8 mouse cellular contexts compared by ENCODE assay signal in the genomic region with DNA sequence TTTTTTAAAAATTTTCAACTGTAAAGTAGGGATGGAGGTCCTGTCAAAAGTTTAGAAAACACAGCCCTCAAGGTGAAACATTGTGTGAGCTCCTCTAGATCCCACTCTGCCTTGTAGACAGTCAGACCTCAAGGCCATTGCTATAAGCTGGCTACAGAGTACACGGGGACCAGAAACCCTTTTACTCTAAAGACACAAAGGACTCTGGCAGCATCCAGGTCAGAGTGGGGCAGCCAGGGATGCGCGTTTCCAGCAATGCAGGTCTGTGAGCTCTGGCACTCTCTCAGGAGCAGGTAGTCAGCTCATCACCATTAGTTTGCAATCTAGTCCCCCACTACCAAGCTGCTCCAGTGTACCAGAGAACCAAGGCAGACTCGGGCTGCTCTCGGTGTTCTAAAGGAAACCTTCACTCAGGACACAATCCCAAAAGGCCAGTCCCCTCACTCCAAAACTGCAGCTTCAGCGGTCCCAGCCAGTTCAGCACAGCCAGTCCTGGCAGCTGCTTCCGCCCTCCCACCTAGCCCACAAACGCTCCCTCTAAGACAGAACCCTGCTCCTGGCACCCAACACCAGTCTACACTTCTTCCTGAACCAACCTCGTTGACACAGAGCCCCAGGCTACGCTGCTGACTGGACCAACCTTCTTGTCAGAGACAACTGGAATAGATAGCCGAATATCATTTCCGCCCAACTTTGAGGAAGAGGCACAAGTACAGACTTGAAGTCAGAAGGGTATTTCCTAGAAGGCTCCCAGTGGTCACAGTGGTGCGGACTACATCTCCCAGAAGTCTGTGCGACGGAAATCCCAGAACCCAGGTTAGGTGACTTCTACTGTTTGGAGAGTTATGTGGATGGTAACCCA. TPM values are rescaled to one million over a fixed set of nuclear protein-coding genes. Genes with fewer than 3 reads are reported as not detected.
DNase-seq lines count a peak whose midpoint lies in the region; ATAC-seq and TF ChIP-seq lines count a peak whose summit lies in the region.
"Not testable (repeated sequence)": the region's sequence is repeated elsewhere in the genome, so short reads cannot be mapped to it uniquely, and the experiment has no call there.

A gene (minus strand): TSS at position 684 of the 862 bp plus-strand sequence.
A gene (minus strand): TSS at position 761 of the 862 bp plus-strand sequence.

- dilution Hi-C loops in CH12.LX (cut with MboI; ENCODE audit: extremely low pct_ligation_motif_present, extremely low pct_unique_long_range_greater_than_20kb, low sequenced_read_pairs), result not testable (repeated sequence)

- H3K27ac ChIP-seq in CH12.LX (ENCODE audit: insufficient read depth, low read depth), result peak within 1 kb of the TSS; percentile 73
- not testable (repeated sequence) for H3K27ac ChIP-seq in forebrain, embryonic 16.5 days (ENCODE audit: low read length); liver, postnatal 0 days (ENCODE audit: low read depth); neural tube, embryonic 12.5 days; testis, adult 2 months (ENCODE audit: control insufficient read depth, insufficient read depth, low read depth, low read length)

- H3K9me3 ChIP-seq in CH12.LX (replicated peaks; ENCODE audit: low read length); forebrain, embryonic 16.5 days (ENCODE audit: control insufficient read depth, low read length); liver, postnatal 0 days (ENCODE audit: low read length); neural tube, embryonic 12.5 days: not testable (repeated sequence)

- DNase-seq in CH12.LX (ENCODE audit: extremely low read depth), result peak; percentile 88
- peak; percentile 79 for DNase-seq in c-Kit-positive CD71-positive TER-119-positive erythroid progenitor cells, embryonic 14.5 days (ENCODE audit: low spot score)
- DNase-seq in heart, postnatal 25 days (ENCODE audit: low spot score), result peak; percentile 53
- peak; percentile 74 for DNase-seq in large intestine, adult 2 months (ENCODE audit: low read depth, low spot score)
- peak; percentile 73 for DNase-seq in liver, postnatal 0 days

- not testable (repeated sequence) for TF ChIP-seq RAD21 in CH12.LX (IDR thresholded peaks at IDR 0.05; ENCODE audit: low read depth, low read length)

- intact Hi-C loops in heart, postnatal 25 days (cut with DNase I), result not testable (repeated sequence)

- peak within 1 kb of the TSS; percentile 86 for H3K9ac ChIP-seq in CH12.LX (ENCODE audit: insufficient read depth, low read depth)
- H3K9ac ChIP-seq in forebrain, embryonic 16.5 days (replicated peaks; ENCODE audit: low read depth, low read length), result peak within 1 kb of the TSS; percentile 37; the same call in 1 of the 2 replicates
- H3K9ac ChIP-seq in liver, postnatal 0 days (replicated peaks), result peak within 1 kb of the TSS; percentile 58
- not testable (repeated sequence) for H3K9ac ChIP-seq in neural tube, embryonic 12.5 days

- H3K4me2 ChIP-seq in CH12.LX (ENCODE audit: insufficient read depth, low read depth, poor library complexity, severe bottlenecking), result peak within 1 kb of the TSS; percentile 90
- peak within 1 kb of the TSS; percentile 62 for H3K4me2 ChIP-seq in forebrain, embryonic 16.5 days (ENCODE audit: low read length)
- H3K4me2 ChIP-seq in liver, postnatal 0 days (ENCODE audit: low read depth, low read length), result peak within 1 kb of the TSS; percentile 73
- H3K4me2 ChIP-seq in neural tube, embryonic 12.5 days (replicated peaks), result peak within 1 kb of the TSS; percentile 53

- H3K4me1 ChIP-seq in CH12.LX (ENCODE audit: control insufficient read depth in 1 of 2, insufficient read depth in 2 of 2); forebrain, embryonic 16.5 days (replicated peaks; ENCODE audit: control insufficient read depth, insufficient read depth, low read length); liver, postnatal 0 days (ENCODE audit: insufficient read depth); neural tube, embryonic 12.5 days; testis, adult 2 months (ENCODE audit: control insufficient read depth, insufficient read depth, low read length): not testable (repeated sequence)

- 17% methylated on average over 13 of the region's 15 CpGs for WGBS in forebrain, embryonic 16.5 days
- whole genome bisulfite sequencing in large intestine, adult 2 months, result 10% methylated on average over 15 of the region's 15 CpGs
- WGBS in liver, postnatal 0 days (ENCODE audit: insufficient replicate concordance), result 7% methylated on average over 13 of the region's 15 CpGs
- WGBS in neural tube, embryonic 12.5 days, result 20% methylated on average over 14 of the region's 15 CpGs

- TF ChIP-seq EP300 in CH12.LX (IDR thresholded peaks at IDR 0.05; ENCODE audit: low read length); liver, postnatal 0 days (IDR thresholded peaks at IDR 0.05; ENCODE audit: low read depth): not testable (repeated sequence)

- peak; percentile 75 for TF ChIP-seq POLR2A in CH12.LX (IDR thresholded peaks at IDR 0.05; ENCODE audit: low read depth, low read length)
- not testable (repeated sequence) for TF ChIP-seq POLR2A in testis, adult 2 months (IDR thresholded peaks at IDR 0.05; ENCODE audit: control insufficient read depth, low read depth, low read length)

- peak; percentile 95 for ATAC-seq in forebrain, embryonic 16.5 days
- peak; percentile 94 for ATAC-seq in liver, postnatal 0 days
- ATAC-seq in neural tube, embryonic 12.5 days (ENCODE audit: low FRiP score, low read depth), result peak; percentile 97

- in situ Hi-C loops in CH12.LX (cut with MboI; ENCODE audit: low pct_ligation_motif_present, low pct_unique_long_range_greater_than_20kb, low sequenced_read_pairs), result not testable (repeated sequence)

- peaks cover 8 to 16% of the 10 kb centered on the region in 2 experiments for H3K36me3 ChIP-seq in CH12.LX (replicated peaks in 1 of 2; ENCODE audit: control insufficient read depth in 1 of 2, insufficient read depth in 1 of 2, low read length in 1 of 2)
- H3K36me3 ChIP-seq in forebrain, embryonic 16.5 days (ENCODE audit: control insufficient read depth, insufficient read depth); liver, postnatal 0 days (replicated peaks; ENCODE audit: insufficient read depth, low read length); neural tube, embryonic 12.5 days; testis, adult 2 months (ENCODE audit: control insufficient read depth, insufficient read depth, low read length): not testable (repeated sequence)

- H3K27me3 ChIP-seq in CH12.LX (replicated peaks); forebrain, embryonic 16.5 days (replicated peaks; ENCODE audit: control insufficient read depth, insufficient read depth, low read length); liver, postnatal 0 days (ENCODE audit: insufficient read depth, low read length); neural tube, embryonic 12.5 days (replicated peaks); testis, adult 2 months (ENCODE audit: control insufficient read depth, insufficient read depth, low read length): not testable (repeated sequence)

- not testable (repeated sequence) for TF ChIP-seq CTCF in CH12.LX (conservative IDR thresholded peaks at IDR 0.05 in 1 of 2, IDR thresholded peaks at IDR 0.05 in 1 of 2; ENCODE audit: low read depth in 2 of 2, low read length in 2 of 2); liver, postnatal 0 days (IDR thresholded peaks at IDR 0.05; ENCODE audit: low read depth); testis, adult 2 months (IDR thresholded peaks at IDR 0.05; ENCODE audit: control insufficient read depth, insufficient read depth, insufficient replicate concordance, low read depth, low read length)

- H3K4me3 ChIP-seq in CH12.LX (replicated peaks in 1 of 3; ENCODE audit: low read depth in 2 of 3, low read length in 2 of 3, poor library complexity in 1 of 3), result peak within 1 kb of the TSS; percentile 63 to 90 (median 90)
- peak within 1 kb of the TSS; percentile 42 for H3K4me3 ChIP-seq in forebrain, embryonic 16.5 days (replicated peaks; ENCODE audit: low read length)
- H3K4me3 ChIP-seq in liver, postnatal 0 days (ENCODE audit: low read depth, low read length), result peak within 1 kb of the TSS; percentile 52
- H3K4me3 ChIP-seq in neural tube, embryonic 12.5 days, result peak within 1 kb of the TSS; percentile 29
- peak within 1 kb of the TSS; percentile 85 for H3K4me3 ChIP-seq in testis, adult 2 months (ENCODE audit: control insufficient read depth, low read depth, low read length)

- not testable (repeated sequence) for H3K79me2 ChIP-seq in CH12.LX (replicated peaks; ENCODE audit: control insufficient read depth, extremely low read depth, insufficient read depth, poor library complexity, severe bottlenecking)

TF ChIP-seq in CH12.LX, 34 proteins besides CTCF, POLR2A, EP300 and RAD21 (continues in another document):
- TF ChIP-seq JUND (conservative IDR thresholded peaks at IDR 0.05; ENCODE audit: low read depth, low read length), result 0 out of 2 replicates have a peak, but pooled peaks have one; percentile 27

RNA-seq across cellular contexts. Expression of the first gene that starts in this region (rescaled TPM):
- total RNA-seq in CH12.LX (2012; rRNA removed), result 1.7 and 2.3 TPM in 2 replicates
- total RNA-seq in CH12.LX (2014; rRNA removed), result 0.61 and 1.1 TPM in 2 replicates
- polyA plus RNA-seq in CH12.LX (2012; ENCODE audit: insufficient read length, low read depth), result 1.8 TPM in 1 of 2 replicates, not detected in the other
- not detected in 2 replicates for polyA plus RNA-seq in forebrain, embryonic 16.5 days (2015; fragmentation: Nextera tagmentation; extraction: Ambion mirVana)
- total RNA-seq in heart, postnatal 25 days (2021), result 1 to 10 TPM in 1 of 2 experiments, under 1 TPM in 1; 0.70 to 2.1 TPM
- 0.25 TPM in 1 of 2 replicates, not detected in the other for polyA plus RNA-seq in large intestine, adult 2 months (2012; rRNA removed)
- 0.42 TPM in 1 of 2 replicates, not detected in the other for polyA plus RNA-seq in liver, postnatal 0 days (2015; fragmentation: Nextera tagmentation; extraction: Ambion mirVana)
- polyA plus RNA-seq in neural tube, embryonic 12.5 days (2016; fragmentation: Nextera tagmentation; extraction: Ambion mirVana), result not detected in 2 replicates
- polyA plus RNA-seq in testis, adult 2 months (2012; rRNA removed), result not detected in 2 replicates

RNA-seq across cellular contexts. Expression of the second gene that starts in this region (rescaled TPM):
- total RNA-seq in CH12.LX (2012; rRNA removed) (4.7 and 5.1 TPM in 2 replicates), CH12.LX (2014; rRNA removed) (7.4 and 8.0 TPM in 2 replicates)
- 2.4 and 3.6 TPM in 2 replicates for polyA plus RNA-seq in CH12.LX (2012; ENCODE audit: insufficient read length, low read depth)
- polyA plus RNA-seq in forebrain, embryonic 16.5 days (2015; fragmentation: Nextera tagmentation; extraction: Ambion mirVana), result 0.61 and 0.80 TPM in 2 replicates
- total RNA-seq in heart, postnatal 25 days (2021), result 1 to 10 TPM in 1 of 2 experiments, under 1 TPM in 1; 0.88 to 1.2 TPM
- 0.27 and 0.31 TPM in 2 replicates for polyA plus RNA-seq in large intestine, adult 2 months (2012; rRNA removed)
- polyA plus RNA-seq in liver, postnatal 0 days (2015; fragmentation: Nextera tagmentation; extraction: Ambion mirVana), result 0.41 and 0.58 TPM in 2 replicates
- 0.82 and 1.1 TPM in 2 replicates for polyA plus RNA-seq in neural tube, embryonic 12.5 days (2016; fragmentation: Nextera tagmentation; extraction: Ambion mirVana)
- polyA plus RNA-seq in testis, adult 2 months (2012; rRNA removed), result 0.06 and 0.09 TPM in 2 replicates

Comparison
In these comparisons a context has a peak if more than half of its experiments do, and no peak if none do; other contexts are left out.
1. Peak in ATAC-seq, H3K4me3 ChIP-seq, H3K9ac ChIP-seq and H3K4me2 ChIP-seq in forebrain, embryonic 16.5 days; RNA of the genes that start here not detected or under 1 TPM.
2. Peak in DNase-seq in large intestine, adult 2 months; RNA of the genes that start here not detected or under 1 TPM.
3. Peak in DNase-seq, ATAC-seq, H3K4me3 ChIP-seq, H3K9ac ChIP-seq and H3K4me2 ChIP-seq in liver, postnatal 0 days; RNA of the genes that start here not detected or under 1 TPM.
4. H3K4me3 ChIP-seq: peak in every context shown above with its lines; median percentile 90 in CH12.LX; 85 in testis, adult 2 months; 52 in liver, postnatal 0 days; 42 in forebrain, embryonic 16.5 days; 29 in neural tube, embryonic 12.5 days.